Mouse (Mus musculus) limb, embryonic 11.5 days (tissue): ENCODE data around the gene Pef1. TPM values are rescaled to one million over a fixed set of nuclear protein-coding genes. Genes with fewer than 3 reads are reported as not detected.

ENCODE experiments used
- ATAC-seq: fragments of 200-750 bp; cut with Nextera tagmentation; 2 replicates; pipeline ENCODE4 v1.8.0; 2017; ENCODE audit warnings: low read depth; ENCODE audit not compliant: insufficient number of reproducible peaks, low FRiP score, low TSS enrichment
- DNase-seq: peaks from one replicate; pipeline ENCODE4 v3.0.0-alpha.2; 2015; ENCODE audit warnings: low spot score
- H3K27ac ChIP-seq: fragments of 300-500 bp; sonication (generic); replicated peaks from 2 replicates; pipeline ENCODE4 v1.5.1; 2014; ENCODE audit warnings: low read depth, mild to moderate bottlenecking, low read length
- H3K27me3 ChIP-seq: fragments of 300-500 bp; sonication (generic); 2 replicates; pipeline ENCODE4 v1.6.1; 2014; ENCODE audit warnings: mild to moderate bottlenecking, low read length, mixed read lengths; ENCODE audit not compliant: control insufficient read depth, insufficient read depth
- H3K36me3 ChIP-seq: fragments of 300-500 bp; sonication (generic); 2 replicates; pipeline ENCODE4 v1.6.1; 2014; ENCODE audit warnings: mild to moderate bottlenecking, low read length, moderate library complexity, mixed read lengths; ENCODE audit not compliant: control insufficient read depth, insufficient read depth
- H3K4me1 ChIP-seq: fragments of 300-500 bp; sonication (generic); 2 replicates; pipeline ENCODE4 v1.6.1; 2014; ENCODE audit warnings: low read length, mixed read lengths; ENCODE audit not compliant: control insufficient read depth, insufficient read depth
- H3K4me2 ChIP-seq: fragments of 300-500 bp; sonication (generic); 2 replicates; pipeline ENCODE4 v1.6.1; 2014; ENCODE audit warnings: low read depth, mild to moderate bottlenecking, moderate library complexity; ENCODE audit not compliant: severe bottlenecking
- H3K4me3 ChIP-seq: fragments of 300-500 bp; sonication (generic); 2 replicates; pipeline ENCODE4 v1.5.1; 2014; ENCODE audit warnings: low read depth, low read length
- H3K9ac ChIP-seq: fragments of 300-500 bp; sonication (generic); 2 replicates; pipeline ENCODE4 v1.6.1; 2014; ENCODE audit warnings: mild to moderate bottlenecking, low read length
- H3K9me3 ChIP-seq: fragments of 300-500 bp; sonication (generic); 2 replicates; pipeline ENCODE4 v1.6.1; 2016; ENCODE audit warnings: low read length; ENCODE audit not compliant: control insufficient read depth
- whole genome bisulfite sequencing: fragments of 180-500 bp; shearing (Covaris S2); extraction: QIAGEN DNeasy Blood & Tissue Kit; methylation state at CpG from one replicate; pipeline ENCODE4 v1.1.7; 2014; 5-methylcytosine and 5-hydroxymethylcytosine counted together
- polyA plus RNA-seq: library from polyadenylated mRNA; unstranded; fragments of >200 nt; fragmentation: Nextera tagmentation; extraction: Ambion mirVana; gene quantifications from 2 replicates; pipeline ENCODE4 v1.2.1, GENCODE M21; 2014

Pef1 gene
- polyA plus RNA-seq, 1 experiment from 2014 or later, result 76.5 TPM

DNA sequence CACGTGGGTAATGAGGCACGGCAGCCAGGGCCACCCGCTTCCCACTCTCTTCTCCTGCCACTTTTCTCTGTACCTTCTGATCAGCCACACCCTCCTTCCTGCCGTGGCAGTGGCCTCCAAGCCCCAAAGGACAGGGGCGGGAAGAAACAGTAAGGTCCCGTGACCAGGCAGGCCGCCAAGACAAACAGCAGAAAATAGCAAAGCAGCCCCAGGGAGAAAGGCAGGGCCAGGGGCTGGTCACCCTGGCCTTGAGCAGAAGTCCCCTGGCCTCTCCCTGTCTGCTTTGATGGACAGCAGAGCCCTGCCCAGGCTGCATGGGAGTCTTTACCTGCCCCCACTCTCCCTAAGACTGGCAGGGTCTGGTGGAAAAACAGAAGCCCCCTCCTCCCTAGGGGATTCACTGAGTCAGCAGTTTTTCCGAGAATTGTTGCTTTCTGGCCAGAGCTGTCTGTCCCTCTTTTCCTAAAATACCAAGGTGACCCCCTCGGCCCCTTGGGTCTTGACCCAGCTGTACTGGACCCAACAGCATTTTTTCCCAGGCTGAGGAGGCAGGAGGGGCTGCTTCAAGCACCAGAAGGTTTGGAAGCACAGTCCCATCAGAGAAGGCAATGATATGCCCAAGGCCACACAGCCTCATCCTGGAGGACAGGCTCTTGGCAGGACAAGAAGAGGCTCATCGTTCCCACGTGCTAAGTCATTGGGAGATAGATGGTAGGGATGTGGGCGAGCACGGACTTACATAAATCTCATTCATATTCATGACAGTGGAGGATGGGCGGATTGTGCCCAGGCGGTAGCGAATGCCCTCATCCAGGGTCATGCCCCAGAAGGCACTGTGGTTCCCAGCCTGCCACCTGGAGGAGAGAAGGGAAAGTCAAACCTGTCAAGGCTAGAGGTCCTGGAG, 66.2 kb downstream of the Pef1 start:
- ATAC-seq (no peak), DNase-seq (no peak)
- Histone ChIP-seq H3K4me1 (peaks cover 39% of the 10 kb centered on the region), H3K4me2 (no peak overlapping the region), H3K9me3 (no peaks in the 10 kb centered on the region), H3K27me3 (peaks cover 5% of the 10 kb centered on the region; the same call in 1 of the 2 replicates), H3K4me3 (no peak overlapping the region), H3K36me3 (no peaks in the 10 kb centered on the region), H3K27ac (no peak overlapping the region), H3K9ac (no peak overlapping the region)
- 50% methylated on average over 16 of the region's 16 CpGs for WGBS

GRCm38 (mm10) chr4:130169411-130169971, 67.1 kb downstream of the Pef1 start:
- WGBS, result 85% methylated on average over 16 of the region's 16 CpGs
- H3K9ac ChIP-seq, result no peak overlapping the region
- no peaks in the 10 kb centered on the region for H3K36me3 ChIP-seq
- no peak overlapping the region for H3K4me2 ChIP-seq
- peaks cover 3% of the 10 kb centered on the region for H3K27me3 ChIP-seq
- H3K4me1 ChIP-seq, result peaks cover 40% of the 10 kb centered on the region
- H3K4me3 ChIP-seq, result no peak overlapping the region
- DNase-seq, result no peak
- no peak overlapping the region for H3K27ac ChIP-seq
- no peak for ATAC-seq
- H3K9me3 ChIP-seq, result no peaks in the 10 kb centered on the region

GRCm38 (mm10) chr4:130170362-130170761, 68.0 kb downstream of the Pef1 start:
- no peak for DNase-seq
- Histone ChIP-seq H3K9ac (no peak overlapping the region), H3K4me2 (no peak overlapping the region), H3K36me3 (no peaks in the 10 kb centered on the region), H3K4me3 (no peak overlapping the region), H3K27ac (no peak overlapping the region), H3K4me1 (peaks cover 47% of the 10 kb centered on the region), H3K27me3 (peaks cover 6% of the 10 kb centered on the region), H3K9me3 (no peaks in the 10 kb centered on the region)
- ATAC-seq, result no peak
- 87% methylated on average over 4 of the region's 4 CpGs for WGBS

DNA sequence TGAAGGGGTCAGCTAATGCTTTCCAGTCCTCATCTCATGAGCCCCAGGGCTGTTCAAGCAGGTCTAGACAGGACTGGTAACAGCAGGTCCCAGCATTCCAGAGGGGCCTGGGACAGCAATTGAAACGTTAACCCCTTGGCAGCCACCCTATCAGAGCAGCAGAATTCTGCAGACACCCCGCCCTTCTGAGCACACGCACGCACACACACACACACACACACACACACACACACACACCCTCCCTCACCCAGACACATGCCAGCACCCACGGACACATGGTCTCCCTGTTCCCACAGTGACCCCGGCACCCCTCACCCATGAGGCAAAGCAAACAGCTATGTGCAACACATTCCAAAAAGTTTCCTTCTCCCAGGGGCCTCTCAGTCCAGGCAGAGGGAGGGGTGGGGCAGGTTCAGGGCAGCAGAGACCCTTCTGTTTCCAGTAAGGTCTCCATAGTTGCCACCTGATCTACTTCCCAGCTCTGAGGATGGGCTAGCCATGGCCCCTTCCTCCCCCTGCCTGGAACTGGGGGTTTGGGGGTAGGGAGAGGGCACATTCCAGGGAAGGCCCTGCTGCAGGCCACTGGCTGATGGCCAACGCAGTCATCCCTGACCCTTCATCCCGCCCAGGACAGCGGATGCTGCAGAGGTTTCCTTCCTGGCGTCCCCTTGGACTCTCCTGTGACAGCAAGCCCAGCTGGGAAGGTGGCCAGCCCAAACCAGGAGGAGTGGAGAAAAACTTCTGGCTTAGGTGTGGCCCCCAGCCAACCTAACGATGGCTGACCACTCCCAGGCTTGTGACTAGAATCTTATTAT, 69.8 kb downstream of the Pef1 start:
- H3K4me2 ChIP-seq, result peak overlapping the region; percentile 15; the same call in 1 of the 2 replicates
- no peak overlapping the region for H3K4me3 ChIP-seq
- H3K9me3 ChIP-seq, result no peaks in the 10 kb centered on the region
- H3K27me3 ChIP-seq, result peaks cover 6% of the 10 kb centered on the region
- peaks cover 42% of the 10 kb centered on the region for H3K4me1 ChIP-seq
- DNase-seq (peak; percentile 67), ATAC-seq (peak; percentile 40; the same call in 1 of the 2 replicates)
- 46% methylated on average over 11 of the region's 11 CpGs for WGBS
- H3K36me3 ChIP-seq, result no peaks in the 10 kb centered on the region
- peak overlapping the region; percentile 45; the same call in 1 of the 2 replicates for H3K9ac ChIP-seq
- peak overlapping the region; percentile 70 for H3K27ac ChIP-seq

DNA sequence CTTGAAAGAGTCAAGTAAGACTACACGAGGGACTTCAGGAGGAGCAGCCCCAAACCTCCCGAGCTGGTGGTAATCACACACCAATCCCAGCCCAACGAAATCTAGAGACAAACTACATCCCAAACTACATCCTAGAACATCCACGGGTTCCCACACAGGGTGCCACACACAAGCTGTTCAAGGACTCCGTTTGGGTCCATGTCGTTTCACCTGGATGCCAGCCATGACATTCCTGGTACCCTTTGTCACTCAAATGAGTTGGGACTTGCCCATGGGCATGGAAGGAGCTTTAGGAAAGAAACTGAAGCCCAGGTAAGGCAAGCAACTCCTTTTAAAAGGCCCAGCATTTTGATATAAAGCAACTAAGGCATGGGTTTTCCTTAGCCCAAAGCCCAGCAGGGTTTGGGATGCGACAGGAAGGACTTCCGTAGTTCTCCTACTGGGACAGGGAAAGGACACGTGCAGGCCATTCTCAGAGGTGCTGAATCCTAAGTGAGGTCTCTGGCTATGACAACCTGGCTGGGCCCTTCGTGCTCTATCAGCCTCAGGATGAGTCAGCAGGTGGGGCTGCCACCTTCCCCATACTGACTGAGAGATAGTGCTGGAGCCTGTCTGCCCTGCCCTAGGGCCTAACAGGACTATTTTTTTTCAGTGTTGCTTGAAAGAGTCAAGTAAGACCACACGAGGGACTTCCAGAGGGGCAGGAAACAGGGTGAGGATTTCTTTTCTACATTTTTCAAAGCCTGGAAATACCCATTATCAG, 70.9 kb downstream of the Pef1 start:
- no peaks in the 10 kb centered on the region for H3K9me3 ChIP-seq
- H3K4me1 ChIP-seq, result peaks cover 36% of the 10 kb centered on the region
- ATAC-seq (no peak), DNase-seq (no peak)
- no peak overlapping the region for H3K4me3 ChIP-seq
- no peak overlapping the region for H3K9ac ChIP-seq
- no peak overlapping the region for H3K4me2 ChIP-seq
- H3K36me3 ChIP-seq, result no peaks in the 10 kb centered on the region
- H3K27ac ChIP-seq, result no peak overlapping the region
- WGBS, result 67% methylated on average over 11 of the region's 11 CpGs
- peaks cover 6% of the 10 kb centered on the region for H3K27me3 ChIP-seq

DNA sequence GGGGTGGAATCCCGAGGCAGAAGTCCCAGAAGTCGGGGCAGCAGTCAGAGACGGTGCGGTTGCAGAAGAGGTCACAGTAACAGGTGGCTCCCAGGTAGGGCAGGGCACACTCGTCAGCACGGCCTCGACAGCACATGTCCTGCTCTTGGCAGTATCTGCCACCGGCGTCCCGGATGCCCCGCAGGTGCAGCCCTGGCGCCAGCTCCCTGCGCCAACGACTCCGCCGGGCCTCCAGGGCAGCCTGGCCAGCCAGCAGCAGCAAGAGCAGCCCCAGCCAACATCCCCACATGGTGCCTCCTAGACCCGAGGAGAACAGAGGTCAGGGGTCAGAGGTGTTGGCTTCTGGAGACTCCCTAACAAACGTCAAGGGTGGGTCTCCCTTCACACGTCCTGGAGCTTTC, 71.6 kb downstream of the Pef1 start:
- Histone ChIP-seq H3K9me3 (no peaks in the 10 kb centered on the region), H3K9ac (no peak overlapping the region), H3K27me3 (peaks cover 6% of the 10 kb centered on the region), H3K4me3 (no peak overlapping the region), H3K4me2 (peak overlapping the region; percentile 49; the same call in 1 of the 2 replicates), H3K4me1 (peaks cover 33% of the 10 kb centered on the region), H3K27ac (no peak overlapping the region), H3K36me3 (no peaks in the 10 kb centered on the region)
- DNase-seq, result no peak
- ATAC-seq, result no peak
- WGBS, result 39% methylated on average over 19 of the region's 19 CpGs

- Histone ChIP-seq H3K36me3 (no peaks in the 10 kb centered on the region), H3K27me3 (peaks cover 6% of the 10 kb centered on the region), H3K4me1 (peaks cover 33% of the 10 kb centered on the region), H3K9me3 (no peaks in the 10 kb centered on the region), H3K27ac (no peak overlapping the region), H3K4me3 (peak overlapping the region; percentile 16; the same call in 1 of the 2 replicates), H3K4me2 (peak overlapping the region; percentile 49), H3K9ac (no peak overlapping the region)
- DNase-seq (peak; percentile 70), ATAC-seq (0 out of 2 replicates have a peak, but pooled peaks have one; percentile 46)
- 3% methylated on average over 25 of the region's 25 CpGs for WGBS
These were observed 72.1 kb downstream of the Pef1 start for GRCm38 (mm10) chr4:130174335-130175031.
